Mouse (Mus musculus) T-helper 1 cell (primary cell): ENCODE measurements around the gene Ncoa1.

Experiments used
- in situ Hi-C: fragments of 300-600 bp; cut with MboI, MseI; formaldehyde crosslinking; loops from one replicate; pipeline ENCODE4 v1.15.1; 2025; ENCODE audit warnings: high pct_unique_total_duplicates

Gene Ncoa1

GRCm38 (mm10) chr12:4212908-4213307, 264.1 kb downstream of the Ncoa1 start:
- in situ Hi-C loops = no loop called here

- in situ Hi-C loops = no loop called here
Observed at GRCm38 (mm10) chr12:4211174-4211573, 265.8 kb downstream of the Ncoa1 start.

GRCm38 (mm10) chr12:4209196-4209595, 267.8 kb downstream of the Ncoa1 start:
- in situ Hi-C loops = no loop called here

GRCm38 (mm10) chr12:4208405-4209133, 268.4 kb downstream of the Ncoa1 start:
- in situ Hi-C loops = no loop called here

- in situ Hi-C loops = no loop called here
Observed at GRCm38 (mm10) chr12:4206106-4206505, 270.9 kb downstream of the Ncoa1 start.

- in situ Hi-C loops = no loop called here
Observed at GRCm38 (mm10) chr12:4202206-4202605, 274.8 kb downstream of the Ncoa1 start.

GRCm38 (mm10) chr12:4201454-4202200, 275.4 kb downstream of the Ncoa1 start:
- in situ Hi-C loops = no loop called here

GRCm38 (mm10) chr12:4199271-4199670, 277.7 kb downstream of the Ncoa1 start:
- in situ Hi-C loops = no loop called here

- in situ Hi-C loops = no loop called here
Observed at GRCm38 (mm10) chr12:4198702-4199101, 278.3 kb downstream of the Ncoa1 start.
